Mouse (Mus musculus) urinary bladder, postnatal 10 days (tissue): ENCODE data around the gene Ap1s1.
A peak's percentile ranks its signal among the peaks of the same experiment; 100 is the strongest.

Experiments used
- DNase-seq: peaks from one replicate; pipeline ENCODE4 v3.0.0; 2022; ENCODE audit warnings: low spot score

Gene Ap1s1

DNA sequence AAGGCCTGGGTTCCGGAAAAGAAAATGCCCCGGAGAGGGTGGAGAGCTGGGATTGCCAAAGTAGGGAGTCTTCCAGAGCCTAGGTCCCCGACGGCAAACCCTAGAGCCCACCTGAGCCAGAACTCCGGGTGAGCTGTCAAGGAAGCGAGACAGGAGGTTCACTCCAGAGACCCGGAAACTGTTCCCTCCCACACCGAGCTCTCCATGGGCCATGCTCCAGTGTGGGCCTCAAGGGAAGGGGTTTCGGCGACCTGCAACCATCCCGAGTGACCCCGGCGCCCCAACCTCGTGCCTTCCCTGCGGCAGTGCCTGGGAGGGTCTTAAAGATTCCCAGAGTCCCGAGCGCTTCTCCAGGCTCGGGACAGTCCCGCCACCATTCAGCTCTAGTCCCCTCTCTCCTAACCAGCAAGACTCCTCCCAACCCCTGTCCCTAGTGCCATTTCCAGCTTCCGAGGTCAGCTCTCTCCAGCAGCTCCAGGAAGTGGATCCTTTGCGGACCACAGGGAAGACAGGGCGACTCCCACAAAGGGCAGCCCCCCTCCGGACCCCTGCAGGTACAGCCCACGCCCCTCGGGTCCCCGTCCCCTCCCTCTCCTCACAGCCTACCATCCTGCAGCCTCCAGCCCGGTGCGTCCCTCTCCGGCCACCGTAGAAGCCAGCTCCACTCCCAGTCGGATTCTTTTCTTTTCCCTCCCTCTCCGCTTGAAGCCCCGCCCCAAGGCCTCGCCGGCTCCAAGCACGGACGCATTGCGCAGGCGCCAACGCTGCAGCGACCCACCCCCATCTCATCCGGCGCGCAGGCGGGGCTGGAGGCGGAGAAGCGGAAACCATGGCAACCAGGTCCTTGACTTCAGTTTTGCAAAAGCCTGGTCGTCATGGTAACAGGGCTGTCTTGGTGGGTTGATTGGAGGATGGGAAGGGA lies at the start of gene Ap1s1:
TSS of gene Ap1s1 (minus strand) at position 734 of the 922 bp plus-strand sequence.
- peak; percentile 92 for DNase-seq

- DNase-seq, result no peak
Measured at GRCm38 (mm10) chr5:137095135-137095534, 49.2 kb upstream of the Ap1s1 start.

- DNase-seq, result no peak
Measured at GRCm38 (mm10) chr5:137093720-137094119, 47.8 kb upstream of the Ap1s1 start.

DNA sequence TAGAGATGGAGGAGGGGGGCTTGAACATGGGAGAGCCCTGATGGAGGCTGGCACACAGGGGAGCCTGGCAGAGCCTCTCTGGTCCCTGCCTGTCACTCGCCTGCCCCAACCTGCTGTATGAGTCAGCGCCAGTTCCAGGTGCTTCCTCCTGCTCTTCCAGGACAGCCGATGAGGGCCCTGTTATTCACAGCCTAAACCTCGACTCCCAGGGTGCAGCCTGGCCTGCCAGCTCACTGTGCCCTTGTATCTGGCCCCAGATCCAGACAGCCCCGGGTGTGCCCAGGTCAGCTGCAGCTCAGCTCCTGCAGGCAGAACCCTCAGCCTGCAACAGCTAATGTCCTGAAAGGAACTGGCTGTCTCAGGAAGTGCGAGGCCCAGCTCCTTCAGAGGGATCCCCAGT lies 45.6 kb upstream of the Ap1s1 start:
- no peak for DNase-seq

DNA sequence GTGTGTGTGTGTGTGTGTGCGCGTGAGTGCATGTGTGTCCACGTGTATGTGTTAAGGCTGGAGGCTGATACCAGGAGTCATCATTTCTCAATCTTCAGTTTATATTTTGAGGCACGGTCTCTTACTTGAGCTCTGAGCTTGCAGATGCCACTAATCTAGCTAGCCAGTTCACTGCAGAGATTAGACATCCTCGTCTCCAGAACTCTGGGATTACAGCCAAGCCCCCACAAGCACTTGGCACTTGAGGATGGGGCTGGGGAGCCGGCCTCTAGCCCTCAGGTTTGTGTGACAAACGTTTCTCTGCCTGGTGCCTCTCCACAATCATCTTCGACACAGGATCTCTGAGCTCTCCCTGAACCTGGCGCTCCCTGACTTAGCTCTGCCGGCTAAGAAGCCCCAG lies 44.9 kb upstream of the Ap1s1 start:
- no peak for DNase-seq

GRCm38 (mm10) chr5:137087410-137087809 lies 41.5 kb upstream of the Ap1s1 start:
- DNase-seq, result no peak

- no peak for DNase-seq
Measured at GRCm38 (mm10) chr5:137085731-137086130, 39.8 kb upstream of the Ap1s1 start.

- DNase-seq, result no peak
Measured at GRCm38 (mm10) chr5:137085021-137085420, 39.1 kb upstream of the Ap1s1 start.

- no peak for DNase-seq
Measured at GRCm38 (mm10) chr5:137083051-137083450, 37.1 kb upstream of the Ap1s1 start.

DNA sequence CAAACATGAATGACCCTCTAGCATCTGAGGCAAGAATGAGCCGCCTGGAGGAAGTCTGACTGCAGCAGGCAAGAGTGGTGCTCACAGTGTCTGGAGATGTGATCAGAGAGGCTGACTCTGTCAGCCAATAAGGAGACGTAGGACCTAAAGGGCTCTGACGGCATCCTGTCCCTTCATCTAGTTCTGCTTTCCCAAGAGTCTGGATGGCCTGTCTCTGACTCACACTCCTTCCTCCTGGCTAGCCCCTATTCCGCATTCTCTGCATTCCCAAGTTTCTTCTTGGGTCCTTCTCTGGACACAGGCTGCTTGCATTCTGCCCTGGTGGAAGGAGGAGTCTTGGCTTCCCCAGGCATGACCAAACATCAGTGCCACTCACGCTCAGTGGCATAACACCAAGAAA lies 33.9 kb upstream of the Ap1s1 start:
- no peak for DNase-seq

GRCm38 (mm10) chr5:137078616-137079015 lies 32.7 kb upstream of the Ap1s1 start:
- DNase-seq, result no peak

- no peak for DNase-seq
Measured at GRCm38 (mm10) chr5:137078041-137078440, 32.1 kb upstream of the Ap1s1 start.

- no peak for DNase-seq
Measured at GRCm38 (mm10) chr5:137077187-137077586, 31.3 kb upstream of the Ap1s1 start.

GRCm38 (mm10) chr5:137076191-137076930 lies 30.4 kb upstream of the Ap1s1 start:
- DNase-seq, result no peak

- no peak for DNase-seq
Measured at GRCm38 (mm10) chr5:137075726-137076125, 29.8 kb upstream of the Ap1s1 start.

GRCm38 (mm10) chr5:137074191-137074651 lies 28.3 kb upstream of the Ap1s1 start:
- DNase-seq, result no peak

- DNase-seq, result no peak
Measured at GRCm38 (mm10) chr5:137073141-137073540, 27.2 kb upstream of the Ap1s1 start.

DNA sequence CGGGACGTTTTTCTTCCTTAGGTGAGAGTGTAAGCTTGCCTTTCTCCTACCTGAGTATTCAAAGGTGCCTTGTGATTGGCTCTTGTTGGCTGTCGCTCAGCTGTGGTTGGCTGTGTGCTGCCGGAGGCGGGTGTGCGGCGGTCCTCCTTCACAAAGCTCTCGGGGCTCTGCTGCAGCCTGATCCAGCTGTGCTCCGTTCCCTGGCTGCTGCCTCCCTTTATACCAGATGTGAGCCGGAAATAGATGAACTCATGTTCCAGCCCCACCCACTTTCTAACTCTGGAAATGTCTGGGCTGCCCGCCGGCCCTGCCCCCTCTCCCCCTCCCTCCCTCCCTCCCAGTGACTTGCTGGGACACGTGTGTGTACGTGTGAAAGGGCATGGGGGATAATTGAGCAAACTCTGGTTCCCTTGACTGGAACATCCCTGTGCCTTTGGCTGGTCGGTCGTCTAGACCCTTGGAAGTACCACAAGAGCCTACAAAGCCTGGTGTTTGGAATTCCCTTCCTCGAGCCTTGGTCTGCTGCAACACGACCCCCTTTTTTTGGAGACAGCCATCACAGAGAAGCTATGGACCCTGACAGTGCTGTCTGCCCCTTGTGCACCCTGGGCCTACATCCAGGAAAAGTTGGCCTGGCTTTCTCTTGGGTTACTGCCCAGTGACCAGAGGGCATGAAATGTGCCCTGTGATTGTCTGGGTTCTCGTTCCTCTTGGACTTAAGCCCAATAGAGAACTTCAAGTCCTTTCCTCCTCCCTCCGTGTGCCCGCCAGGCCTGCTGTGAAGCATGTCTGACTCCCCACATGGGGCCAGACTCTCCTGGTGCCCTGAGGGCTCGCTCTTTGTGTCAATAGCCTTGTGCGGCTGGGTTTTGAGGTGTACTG lies 26.4 kb upstream of the Ap1s1 start, which contains the start of gene Serpine1:
TSS of gene Serpine1 (minus strand) at position 190 of the 882 bp plus-strand sequence.
- no peak for DNase-seq

DNA sequence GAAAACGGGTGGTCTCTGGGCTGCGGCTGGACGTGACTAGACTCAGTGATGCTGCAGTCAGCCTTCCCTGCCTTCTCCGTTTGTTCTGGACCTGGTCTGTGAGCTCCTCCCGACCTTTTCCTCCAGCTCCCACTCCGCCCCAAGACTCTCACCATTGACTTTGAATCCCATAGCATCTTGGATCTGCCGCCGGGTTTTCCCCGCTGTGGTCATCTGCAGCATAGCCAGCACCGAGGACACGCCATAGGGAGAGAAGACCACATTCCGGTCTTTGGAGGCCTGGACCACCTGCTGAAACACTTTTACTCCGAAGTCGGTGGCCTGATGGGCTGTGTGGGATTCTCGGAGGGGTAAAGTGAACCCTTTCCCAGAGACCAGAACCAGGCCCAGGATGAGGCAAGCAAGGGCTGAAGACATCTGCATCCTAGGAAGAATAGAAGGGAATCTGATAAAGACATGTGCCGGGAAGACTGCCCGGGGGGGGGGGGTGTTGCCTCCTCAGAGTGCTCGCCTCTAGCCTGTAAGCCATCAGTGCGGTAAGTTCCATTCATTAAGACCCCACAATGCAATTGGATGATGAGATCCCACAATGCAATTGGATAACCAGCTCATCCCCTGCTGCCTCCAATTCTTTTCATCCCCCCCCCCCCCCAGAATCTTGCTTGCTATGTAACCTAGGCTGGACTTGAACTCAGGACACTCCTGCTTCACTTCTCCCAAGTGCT lies 25.1 kb upstream of the Ap1s1 start:
- no peak for DNase-seq

DNA sequence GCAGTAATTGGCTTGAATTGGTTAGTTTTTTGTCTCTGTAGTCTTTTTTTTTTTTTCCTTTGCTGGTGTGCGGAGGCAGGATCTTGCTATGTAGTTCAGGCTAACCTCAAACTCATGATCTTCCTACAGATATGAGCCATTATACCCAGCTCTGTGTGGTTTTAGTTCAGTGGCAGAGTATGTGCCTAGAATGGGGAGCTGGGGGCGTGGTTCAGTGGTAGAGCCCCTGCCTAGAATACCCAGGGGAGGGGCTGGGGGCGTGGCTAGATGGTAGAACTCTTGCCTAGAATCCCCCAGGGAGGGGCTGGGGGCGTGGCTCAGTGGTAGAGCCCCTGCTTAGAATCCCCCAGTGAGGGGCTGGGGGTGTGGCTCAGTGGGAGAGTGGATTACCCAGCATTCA lies 22.8 kb upstream of the Ap1s1 start:
- no peak for DNase-seq

DNA sequence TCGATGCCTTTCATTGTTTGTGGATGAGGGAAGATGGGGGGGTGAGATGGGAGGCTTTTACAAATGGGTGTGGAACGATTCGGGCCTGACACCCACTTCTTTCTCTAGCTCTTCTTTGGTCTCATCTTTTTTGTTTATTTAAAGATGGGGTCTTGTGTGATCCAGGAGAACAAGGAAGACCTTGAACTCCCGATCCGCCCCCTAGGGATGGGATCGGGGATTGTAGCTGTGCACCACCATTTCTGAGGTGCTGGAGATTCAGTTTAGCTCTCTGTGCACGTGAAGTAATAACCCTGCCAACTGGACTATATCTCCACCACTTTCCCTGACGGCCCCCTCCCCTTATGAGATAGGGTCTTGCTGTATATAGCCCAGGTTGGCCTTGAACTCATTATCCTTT lies 20.0 kb upstream of the Ap1s1 start:
- no peak for DNase-seq
